Mouse (Mus musculus) urinary bladder, postnatal 0 days (tissue): ENCODE results near the gene Ddx60. TPM values are rescaled to one million over a fixed set of nuclear protein-coding genes. Genes with fewer than 3 reads are reported as not detected.

ENCODE experiments used
- polyA plus RNA-seq: library from polyadenylated mRNA; unstranded; fragments of >200 nt; fragmentation: Nextera tagmentation; extraction: Ambion mirVana; gene quantifications from 2 replicates; pipeline ENCODE4 v1.2.1, GENCODE M21; 2015

Gene Ddx60
- polyA plus RNA-seq: 1.6 and 1.7 TPM in 2 replicates

DNA sequence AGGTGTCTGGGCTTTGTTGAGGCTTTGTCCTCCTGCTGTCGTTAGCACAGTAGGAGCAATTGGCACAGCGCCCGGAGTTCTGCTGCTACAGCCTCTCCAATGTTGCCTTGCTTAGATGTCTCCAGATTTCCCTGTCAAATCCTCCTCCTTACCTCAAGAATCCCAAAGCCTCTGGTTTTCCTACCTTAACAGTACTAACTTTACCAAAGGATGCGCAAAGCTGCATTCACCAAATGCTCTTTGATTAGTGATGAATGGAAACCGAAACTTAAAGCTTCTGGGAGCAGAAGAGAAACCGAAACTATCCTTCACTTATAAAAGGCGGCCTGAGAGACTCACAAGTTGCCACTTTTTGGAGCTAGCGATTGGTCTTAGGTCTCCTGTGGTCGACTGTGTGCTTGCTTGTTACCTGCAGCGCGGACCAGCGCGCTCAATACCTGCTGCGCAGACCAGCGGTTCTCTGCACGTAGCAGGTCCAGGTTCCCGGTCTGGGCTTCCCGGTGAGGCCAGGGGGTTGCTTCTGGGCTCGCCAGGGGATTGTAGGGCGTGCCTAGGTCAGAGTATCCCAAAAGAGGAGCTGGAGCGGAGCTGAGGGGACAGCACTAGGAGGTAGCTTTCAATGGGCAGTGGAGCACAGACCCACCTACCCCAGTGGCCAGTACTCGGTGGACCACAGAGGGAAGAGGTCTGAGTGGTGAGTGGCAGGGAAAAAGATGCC, at the start of gene Ddx60:
Ddx60 (plus strand) TSS at position 311 of the 718 bp plus-strand sequence.

DNA sequence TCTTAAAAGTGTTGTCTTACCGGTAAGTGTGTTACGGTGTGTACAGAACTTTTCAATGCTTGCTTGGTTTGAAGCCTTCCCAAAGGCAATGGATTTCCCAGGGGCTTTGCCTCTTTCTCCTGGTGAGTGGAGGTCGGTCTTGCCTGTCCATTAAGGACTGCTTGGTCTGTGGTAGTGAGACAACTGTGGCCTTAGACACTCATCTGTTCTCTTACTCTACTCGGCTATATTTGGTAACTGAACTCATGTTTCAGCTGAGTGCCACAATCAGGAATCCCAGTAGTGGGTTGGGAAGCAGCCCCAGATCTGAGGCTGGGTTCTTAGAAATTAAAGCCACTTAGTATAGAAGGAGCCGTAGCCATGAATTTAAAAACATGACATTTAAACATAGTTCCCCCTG, 25.4 kb upstream of the Ddx60 start, which contains the start of gene Palld:
Palld (minus strand) TSS at position 170 of the 400 bp plus-strand sequence.

Other genes starting within 250 kb of the Ddx60 start
- gene Palld, start 25.4 kb upstream of the Ddx60 start, polyA plus RNA-seq: 342 and 415 TPM in 2 replicates
- 0.12 and 0.24 TPM in 2 replicates for gene Anxa10, start 195.1 kb downstream of the Ddx60 start, polyA plus RNA-seq